Mouse (Mus musculus): Measurements from ENCODE around the gene Gm11639. TPM values are rescaled to one million over a fixed set of nuclear protein-coding genes. Genes with fewer than 3 reads are reported as not detected.
A peak's percentile ranks its signal among the peaks of the same experiment; 100 is the strongest.
"Not testable (repeated sequence)": the region's sequence is repeated elsewhere in the genome, so short reads cannot be mapped to it uniquely, and the experiment has no call there.

Gm11639 gene
- total and polyA plus RNA-seq, 3 experiments: 0.21 to 0.67 (median 0.32) TPM

- H3K27me3 ChIP-seq (replicated peaks); H3K9me3 ChIP-seq (replicated peaks; ENCODE audit: low read length); H3K4me3 ChIP-seq (replicated peaks in 1 of 3; ENCODE audit: low read depth in 2 of 3, low read length in 2 of 3, poor library complexity in 1 of 3); H3K27ac ChIP-seq (ENCODE audit: insufficient read depth, low read depth); H3K79me2 ChIP-seq (replicated peaks; ENCODE audit: control insufficient read depth, extremely low read depth, insufficient read depth, poor library complexity, severe bottlenecking); H3K9ac ChIP-seq (ENCODE audit: insufficient read depth, low read depth); in situ Hi-C loops (cut with MboI; ENCODE audit: low pct_ligation_motif_present, low pct_unique_long_range_greater_than_20kb, low sequenced_read_pairs); DNase-seq (ENCODE audit: extremely low read depth); H3K4me1 ChIP-seq (ENCODE audit: control insufficient read depth in 1 of 2, insufficient read depth in 2 of 2); dilution Hi-C loops (cut with MboI; ENCODE audit: extremely low pct_ligation_motif_present, extremely low pct_unique_long_range_greater_than_20kb, low sequenced_read_pairs); H3K4me2 ChIP-seq (ENCODE audit: insufficient read depth, low read depth, poor library complexity, severe bottlenecking): not testable (repeated sequence)
- peak; percentile 72; the same call in 1 of the 2 replicates for TF ChIP-seq MAFK (IDR thresholded peaks at IDR 0.05; ENCODE audit: insufficient replicate concordance, low read length)
- H3K36me3 ChIP-seq (replicated peaks in 1 of 2; ENCODE audit: control insufficient read depth in 1 of 2, insufficient read depth in 1 of 2, low read length in 1 of 2): peaks cover 52 to 66% of the 10 kb centered on the region in 2 experiments
These were observed 455.0 kb downstream of the Gm11639 start for GRCm38 (mm10) chr11:105140512-105140911.

GRCm38 (mm10) chr11:105141115-105141514 is 455.6 kb downstream of the Gm11639 start:
- Histone ChIP-seq H3K4me3 (replicated peaks in 1 of 3; ENCODE audit: low read depth in 2 of 3, low read length in 2 of 3, poor library complexity in 1 of 3) (no peak overlapping the region), H3K4me2 (ENCODE audit: insufficient read depth, low read depth, poor library complexity, severe bottlenecking) (no peak overlapping the region), H3K9ac (ENCODE audit: insufficient read depth, low read depth) (no peak overlapping the region), H3K27ac (ENCODE audit: insufficient read depth, low read depth) (no peak overlapping the region), H3K4me1 (ENCODE audit: control insufficient read depth in 1 of 2, insufficient read depth in 2 of 2) (no peaks in the 10 kb centered on the region), H3K9me3 (replicated peaks; ENCODE audit: low read length) (no peaks in the 10 kb centered on the region), H3K79me2 (replicated peaks; ENCODE audit: control insufficient read depth, extremely low read depth, insufficient read depth, poor library complexity, severe bottlenecking) (no peaks in the 10 kb centered on the region), H3K36me3 (replicated peaks in 1 of 2; ENCODE audit: control insufficient read depth in 1 of 2, insufficient read depth in 1 of 2, low read length in 1 of 2) (peaks cover 46 to 60% of the 10 kb centered on the region in 2 experiments), H3K27me3 (replicated peaks) (no peaks in the 10 kb centered on the region)
- dilution Hi-C loops (cut with MboI; ENCODE audit: extremely low pct_ligation_motif_present, extremely low pct_unique_long_range_greater_than_20kb, low sequenced_read_pairs): no loop called here
- DNase-seq (ENCODE audit: extremely low read depth): no peak
- in situ Hi-C loops (cut with MboI; ENCODE audit: low pct_ligation_motif_present, low pct_unique_long_range_greater_than_20kb, low sequenced_read_pairs): no loop called here
- TF ChIP-seq CHD1 (IDR thresholded peaks at IDR 0.05; ENCODE audit: low read depth, low read length) (no peak), ZKSCAN1 (IDR thresholded peaks at IDR 0.05; ENCODE audit: borderline replicate concordance, low read depth, low read length) (no peak), MAX (IDR thresholded peaks at IDR 0.05; ENCODE audit: low read length) (no peak), POLR2AphosphoS2 (IDR thresholded peaks at IDR 0.05; ENCODE audit: low read depth, low read length) (no peak), IRF4 (IDR thresholded peaks at IDR 0.05; ENCODE audit: low read depth, low read length) (no peak), SMC3 (IDR thresholded peaks at IDR 0.05; ENCODE audit: low read depth, low read length) (no peak), BHLHE40 (IDR thresholded peaks at IDR 0.05; ENCODE audit: low read depth, low read length) (no peak), MAZ (IDR thresholded peaks at IDR 0.05; ENCODE audit: low read depth, low read length) (no peak), TBP (conservative IDR thresholded peaks at IDR 0.05; ENCODE audit: low read depth, low read length) (no peak), RCOR1 (conservative IDR thresholded peaks at IDR 0.05; ENCODE audit: low read depth, low read length) (no peak)

DNA sequence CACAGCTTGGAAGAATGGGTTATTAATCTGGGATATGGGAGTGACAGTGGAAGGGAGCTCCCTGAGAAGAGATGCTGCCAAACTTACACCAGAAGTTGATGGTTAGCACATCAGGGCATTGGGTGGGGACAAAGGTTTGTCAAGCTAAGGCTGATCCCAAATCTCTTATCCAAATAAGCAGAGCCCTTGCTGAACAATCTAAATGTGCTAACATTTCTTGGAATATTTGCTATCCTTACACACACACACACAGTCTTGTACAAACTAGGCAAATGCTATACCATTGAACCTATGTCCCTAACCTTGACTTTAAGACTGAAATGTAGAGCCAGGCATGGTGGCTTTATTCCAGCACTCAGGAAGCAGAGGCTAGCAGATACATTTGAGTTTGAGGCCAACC is 458.1 kb downstream of the Gm11639 start:
- Histone ChIP-seq H3K9me3 (replicated peaks; ENCODE audit: low read length) (no peaks in the 10 kb centered on the region), H3K9ac (ENCODE audit: insufficient read depth, low read depth) (no peak overlapping the region), H3K4me3 (replicated peaks in 1 of 3; ENCODE audit: low read depth in 2 of 3, low read length in 2 of 3, poor library complexity in 1 of 3) (no peak overlapping the region), H3K36me3 (replicated peaks in 1 of 2; ENCODE audit: control insufficient read depth in 1 of 2, insufficient read depth in 1 of 2, low read length in 1 of 2) (peaks cover 22 to 36% of the 10 kb centered on the region in 2 experiments), H3K27ac (ENCODE audit: insufficient read depth, low read depth) (no peak overlapping the region), H3K4me1 (ENCODE audit: control insufficient read depth in 1 of 2, insufficient read depth in 2 of 2) (no peaks in the 10 kb centered on the region), H3K79me2 (replicated peaks; ENCODE audit: control insufficient read depth, extremely low read depth, insufficient read depth, poor library complexity, severe bottlenecking) (no peaks in the 10 kb centered on the region), H3K27me3 (replicated peaks) (no peaks in the 10 kb centered on the region), H3K4me2 (ENCODE audit: insufficient read depth, low read depth, poor library complexity, severe bottlenecking) (no peak overlapping the region)
- dilution Hi-C loops (cut with MboI; ENCODE audit: extremely low pct_ligation_motif_present, extremely low pct_unique_long_range_greater_than_20kb, low sequenced_read_pairs): no loop called here
- in situ Hi-C loops (cut with MboI; ENCODE audit: low pct_ligation_motif_present, low pct_unique_long_range_greater_than_20kb, low sequenced_read_pairs): no loop called here
- TF ChIP-seq EP300 (IDR thresholded peaks at IDR 0.05; ENCODE audit: low read length) (no peak), MXI1 (IDR thresholded peaks at IDR 0.05; ENCODE audit: low read depth, low read length) (no peak), SIN3A (IDR thresholded peaks at IDR 0.05; ENCODE audit: low read length) (no peak), UBTF (IDR thresholded peaks at IDR 0.05; ENCODE audit: low read depth, low read length) (no peak), ETS1 (conservative IDR thresholded peaks at IDR 0.05; ENCODE audit: low read depth, low read length) (no peak), CHD1 (IDR thresholded peaks at IDR 0.05; ENCODE audit: low read depth, low read length) (no peak), GABPA (IDR thresholded peaks at IDR 0.05; ENCODE audit: insufficient replicate concordance, low read depth, low read length) (no peak), MAFK (IDR thresholded peaks at IDR 0.05; ENCODE audit: insufficient replicate concordance, low read length) (no peak)
- DNase-seq (ENCODE audit: extremely low read depth): no peak

All from CH12.LX (cell line).